Mouse (Mus musculus) gastrocnemius, postnatal 36 days (tissue): Measurements from ENCODE around the gene Lrrc4c. TPM values are rescaled to one million over a fixed set of nuclear protein-coding genes. Genes with fewer than 3 reads are reported as not detected.

ENCODE experiments used
- DNase-seq, 2 experiments: peaks; one replicate each; pipeline ENCODE4 v3.0.0; 2022
- intact Hi-C: fragments of 180-260 bp; cut with DNase I; formaldehyde crosslinking; loops from one replicate; pipeline ENCODE4 v1.15.1; 2025
- microRNA-seq, 2 experiments: library from miRNA; unstranded; fragments of <30 nt; microRNA quantifications; one replicate each; pipeline ENCODE4 v1.2.0; 2021
- total RNA-seq, 2 experiments: library from RNA; stranded (reverse); gene quantifications; 2 replicates each; pipeline ENCODE4 v1.2.3; 2021

Lrrc4c gene
- total RNA-seq, 2 experiments from 2014 or later, result 0.08 to 0.22 TPM

GRCm38 (mm10) chr2:97568954-97569353 is 1251.0 kb downstream of the Lrrc4c start:
- intact Hi-C loops, result no loop called here
- no peak for DNase-seq

DNA sequence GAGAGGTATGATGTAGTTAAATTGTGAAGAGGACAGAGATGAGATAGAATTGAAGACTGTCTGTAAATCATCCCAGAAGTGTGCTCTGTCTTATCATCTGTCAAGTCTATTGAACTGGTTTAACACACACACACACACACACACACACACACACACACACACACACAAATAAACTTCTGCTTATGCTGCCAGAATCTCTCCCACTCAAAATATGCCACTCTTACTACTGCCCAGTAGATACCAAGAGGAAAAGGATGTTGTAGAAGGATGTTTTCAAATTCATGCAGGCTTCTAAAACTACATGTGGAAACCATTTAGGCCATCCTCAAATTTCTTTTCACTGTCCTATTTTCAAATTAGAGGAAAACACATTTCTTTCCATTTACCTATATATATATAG is 1257.0 kb downstream of the Lrrc4c start:
- intact Hi-C loops, result no loop called here
- no peak for DNase-seq

GRCm38 (mm10) chr2:97581132-97581531 is 1263.2 kb downstream of the Lrrc4c start:
- intact Hi-C loops, result no loop called here

DNA sequence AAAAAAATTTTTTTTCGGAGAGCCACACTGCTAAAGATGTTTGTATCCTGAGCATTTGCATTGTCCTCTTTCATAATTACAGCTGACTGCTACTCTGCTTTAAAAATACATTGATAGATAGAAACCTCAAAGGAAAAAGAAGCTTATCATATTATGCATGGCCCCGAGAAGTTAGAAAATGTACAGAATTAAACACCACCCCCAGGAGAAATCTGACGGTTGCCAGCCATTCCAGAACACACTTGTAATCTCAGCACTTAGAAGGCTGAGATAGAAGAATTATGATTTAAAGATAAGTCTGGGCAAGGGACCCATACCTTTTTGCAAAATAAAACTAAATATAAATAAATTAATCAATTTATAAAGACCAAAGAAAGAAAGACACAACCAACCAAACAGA is 1268.4 kb downstream of the Lrrc4c start:
- intact Hi-C loops, result no loop called here
- DNase-seq, result no peak

More at GRCm38 (mm10) chr2:97581132-97581531, 1263.2 kb downstream of the Lrrc4c start:
- no peak for DNase-seq

DNA sequence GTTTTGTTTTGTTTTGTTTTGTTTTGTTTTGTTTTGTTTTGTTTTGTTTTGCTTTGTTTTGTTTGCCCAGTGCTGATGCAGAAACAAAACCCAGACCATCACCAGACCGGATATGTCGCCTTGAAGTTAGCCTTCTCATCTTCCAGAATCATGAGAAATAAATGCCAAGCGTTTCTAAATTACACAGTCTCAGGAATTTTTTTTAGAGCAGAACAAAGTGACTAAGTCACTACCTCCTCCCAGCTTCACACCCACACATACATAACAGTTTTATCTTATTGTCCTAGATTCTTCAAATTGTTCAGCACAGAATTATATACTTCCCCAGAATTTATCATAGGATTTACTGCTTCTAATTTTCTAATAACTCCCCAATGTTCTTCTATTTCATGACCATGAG is 1272.6 kb downstream of the Lrrc4c start:
- intact Hi-C loops, result no loop called here
- DNase-seq, result no peak

DNA sequence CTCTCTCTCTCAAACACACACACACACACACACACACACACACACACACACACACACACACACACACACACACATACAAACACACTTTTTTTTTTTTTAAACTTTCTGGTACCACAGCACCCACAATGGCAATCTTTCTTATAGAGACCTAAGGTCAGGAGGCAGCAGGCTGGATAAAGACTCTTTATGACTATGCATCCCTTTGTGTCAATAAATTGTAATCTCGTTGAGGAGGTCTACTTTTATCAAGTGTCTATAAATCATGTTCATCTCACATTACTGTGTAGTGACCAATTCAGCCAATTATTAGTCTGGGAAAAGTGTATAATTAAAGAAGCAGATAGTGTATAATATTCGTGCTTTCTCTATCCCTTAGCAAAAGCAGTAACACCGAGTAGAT is 1286.2 kb downstream of the Lrrc4c start:
- DNase-seq, result no peak
- intact Hi-C loops, result no loop called here

- intact Hi-C loops, result no loop called here
- no peak for DNase-seq
Observed at GRCm38 (mm10) chr2:97604688-97605215, 1286.8 kb downstream of the Lrrc4c start.

DNA sequence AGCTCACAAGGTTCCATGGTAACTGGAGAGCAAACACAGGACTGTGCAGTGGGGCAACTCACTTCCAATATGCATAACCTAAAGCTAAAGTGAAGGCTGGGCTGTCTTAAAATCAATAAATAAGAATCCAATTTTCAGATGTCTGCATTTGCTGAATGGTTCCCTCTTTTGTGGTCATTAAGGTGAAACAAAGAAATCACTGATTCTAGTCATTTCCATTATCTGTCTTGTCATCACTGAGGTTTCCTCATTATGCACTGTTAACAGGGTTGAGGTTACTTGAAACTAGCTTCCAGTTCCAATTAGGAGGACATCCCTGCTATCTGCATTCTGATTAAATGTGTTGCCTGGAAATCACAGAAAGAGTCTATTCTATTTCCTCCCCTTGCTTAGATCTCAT is 1291.5 kb downstream of the Lrrc4c start:
- DNase-seq, result no peak
- intact Hi-C loops, result no loop called here

GRCm38 (mm10) chr2:97610566-97610965 is 1292.6 kb downstream of the Lrrc4c start:
- intact Hi-C loops, result no loop called here
- no peak for DNase-seq

GRCm38 (mm10) chr2:97614724-97615123 is 1296.8 kb downstream of the Lrrc4c start:
- intact Hi-C loops, result no loop called here
- DNase-seq, result no peak

- no peak for DNase-seq
- intact Hi-C loops, result no loop called here
Observed at GRCm38 (mm10) chr2:97618589-97618988, 1300.6 kb downstream of the Lrrc4c start.

GRCm38 (mm10) chr2:97639941-97640340 is 1322.0 kb downstream of the Lrrc4c start:
- intact Hi-C loops, result no loop called here
- DNase-seq, result no peak

DNA sequence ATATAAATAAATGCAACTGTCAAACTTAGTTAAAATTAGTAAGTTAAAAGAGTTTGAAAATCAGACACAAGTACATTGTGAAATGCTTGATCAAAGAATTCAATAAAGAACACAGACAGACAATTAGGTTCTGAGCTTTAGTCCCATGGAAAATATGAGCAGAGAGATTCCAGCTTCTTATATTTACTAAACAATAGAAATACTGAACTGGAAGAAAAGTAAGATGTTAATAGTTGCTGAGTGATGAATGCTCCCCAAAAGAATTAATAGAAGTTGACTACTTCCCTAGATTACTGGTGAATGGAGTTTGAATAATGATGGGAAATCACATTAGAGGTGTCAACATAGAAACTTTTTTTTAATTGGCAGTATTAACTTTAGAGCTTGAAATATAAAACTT is 1323.7 kb downstream of the Lrrc4c start:
- intact Hi-C loops, result no loop called here
- no peak for DNase-seq

GRCm38 (mm10) chr2:97652711-97653110 is 1334.7 kb downstream of the Lrrc4c start:
- DNase-seq, result no peak
- intact Hi-C loops, result no loop called here

Small RNA genes within 50 kb of the gene (microRNA-seq; reads per million reads assigned to microRNA genes)
- 0 reads per million in 2 experiments for gene Gm44320
